Mouse (Mus musculus) intestine, embryonic 16.5 days (tissue): ENCODE measurements around the gene Carmil3. TPM values are rescaled to one million over a fixed set of nuclear protein-coding genes. Genes with fewer than 3 reads are reported as not detected.
A peak's percentile ranks its signal among the peaks of the same experiment; 100 is the strongest.

Source experiments
- ATAC-seq: fragments of 200-750 bp; cut with Nextera tagmentation; 2 replicates; pipeline ENCODE4 v1.8.0; 2017; ENCODE audit warnings: moderate TSS enrichment, moderate library complexity
- H3K27ac ChIP-seq: fragments of 300-500 bp; sonication (generic); 2 replicates; pipeline ENCODE4 v1.5.1; 2014; ENCODE audit warnings: mild to moderate bottlenecking, low read length
- H3K27me3 ChIP-seq: fragments of 300-500 bp; sonication (generic); replicated peaks from 2 replicates; pipeline ENCODE4 v1.6.1; 2014; ENCODE audit warnings: low read length, control low read depth, mixed read lengths; ENCODE audit not compliant: control insufficient read depth, insufficient read depth
- H3K36me3 ChIP-seq: fragments of 300-500 bp; sonication (generic); 2 replicates; pipeline ENCODE4 v1.6.1; 2014; ENCODE audit warnings: low read length, control low read depth; ENCODE audit not compliant: control insufficient read depth, insufficient read depth
- H3K4me1 ChIP-seq: fragments of 300-500 bp; sonication (generic); 2 replicates; pipeline ENCODE4 v1.6.1; 2014; ENCODE audit warnings: low read length, control low read depth, mixed read lengths; ENCODE audit not compliant: control insufficient read depth, insufficient read depth
- H3K4me2 ChIP-seq: fragments of 300-500 bp; sonication (generic); 2 replicates; pipeline ENCODE4 v1.6.1; 2014; ENCODE audit warnings: low read depth, low read length, control low read depth
- H3K4me3 ChIP-seq: fragments of 300-500 bp; sonication (generic); 2 replicates; pipeline ENCODE4 v1.5.1; 2014; ENCODE audit warnings: mild to moderate bottlenecking, low read length
- H3K9ac ChIP-seq: fragments of 300-500 bp; sonication (generic); 2 replicates; pipeline ENCODE4 v1.6.1; 2014; ENCODE audit warnings: low read depth, low read length
- H3K9me3 ChIP-seq: fragments of 300-500 bp; sonication (generic); 2 replicates; pipeline ENCODE4 v1.6.1; 2016; ENCODE audit warnings: low read length, control low read depth; ENCODE audit not compliant: control insufficient read depth
- WGBS: fragments of 180-500 bp; shearing (Covaris S2); extraction: QIAGEN DNeasy Blood & Tissue Kit; methylation state at CpG from one replicate; pipeline ENCODE4 v1.1.7; 2014; 5-methylcytosine and 5-hydroxymethylcytosine counted together
- polyA plus RNA-seq: library from polyadenylated mRNA; unstranded; fragments of >200 nt; fragmentation: Nextera tagmentation; extraction: Ambion mirVana; gene quantifications from 2 replicates; pipeline ENCODE4 v1.2.1, GENCODE M21; 2015

Gene Carmil3
- polyA plus RNA-seq, 1 experiment from 2014 or later = 1.0 TPM

DNA sequence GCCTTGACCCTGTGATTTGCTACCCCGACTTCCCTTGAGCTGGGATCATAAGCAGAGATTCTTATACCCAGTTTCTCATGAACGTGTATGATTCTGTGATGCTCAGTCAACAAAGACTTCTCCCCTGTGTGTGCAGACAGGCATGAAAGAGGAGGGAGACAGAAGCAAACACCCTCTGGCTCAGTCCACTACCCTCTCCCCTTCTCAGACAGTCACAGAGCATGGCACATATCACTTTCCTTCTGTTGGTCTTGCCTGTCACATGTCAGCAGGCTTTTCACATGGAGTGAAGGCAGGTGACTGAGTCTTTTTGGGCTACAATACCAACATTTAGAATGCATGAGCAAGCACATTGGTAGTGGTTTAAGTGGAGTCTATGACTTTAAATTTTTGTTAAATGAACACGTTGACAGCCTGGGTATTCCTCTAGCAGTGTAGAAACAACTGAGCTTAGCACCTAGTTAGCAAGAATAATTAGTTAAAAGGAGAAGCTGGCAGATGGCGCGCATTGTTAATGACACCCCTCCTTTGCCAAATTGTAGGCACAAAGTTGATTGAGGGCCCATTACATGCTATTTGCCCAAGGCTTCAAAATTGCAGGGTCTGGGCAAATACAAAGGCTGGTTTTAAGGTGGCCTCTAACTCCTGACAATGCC, 5.9 kb upstream of the Carmil3 start:
- no peak overlapping the region for H3K4me3 ChIP-seq
- no peak overlapping the region for H3K27ac ChIP-seq
- H3K9me3 ChIP-seq = no peaks in the 10 kb centered on the region
- peaks cover 12% of the 10 kb centered on the region for H3K36me3 ChIP-seq
- 76% methylated on average over 5 of the region's 5 CpGs for WGBS
- H3K4me1 ChIP-seq = peaks cover 9% of the 10 kb centered on the region
- H3K4me2 ChIP-seq = no peak overlapping the region
- H3K9ac ChIP-seq = no peak overlapping the region
- H3K27me3 ChIP-seq = no peaks in the 10 kb centered on the region
- ATAC-seq = no peak

DNA sequence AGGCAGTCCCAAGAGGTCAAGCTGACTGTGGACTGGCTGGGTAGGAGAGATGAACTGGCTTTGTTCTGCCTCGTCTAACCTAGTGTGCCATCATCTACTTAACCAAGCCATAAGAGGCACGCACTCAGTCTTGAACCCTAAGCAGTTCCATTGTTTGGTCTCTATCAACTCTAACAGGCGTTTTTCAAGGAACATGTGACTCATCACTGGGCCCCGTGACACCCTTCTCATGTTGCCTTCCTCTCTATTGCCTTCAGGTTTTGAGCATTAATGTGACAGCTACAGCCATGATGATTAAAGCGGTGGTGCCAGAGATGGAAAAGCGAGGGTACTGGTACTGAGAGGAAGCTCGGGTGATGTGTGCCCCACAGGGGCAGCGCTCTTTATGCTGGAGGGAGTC, 3.6 kb upstream of the Carmil3 start:
- H3K9ac ChIP-seq = no peak overlapping the region
- peaks cover 12% of the 10 kb centered on the region for H3K36me3 ChIP-seq
- H3K4me3 ChIP-seq = no peak overlapping the region
- H3K9me3 ChIP-seq = no peaks in the 10 kb centered on the region
- no peak overlapping the region for H3K27ac ChIP-seq
- 86% methylated on average over 8 of the region's 8 CpGs for WGBS
- ATAC-seq = no peak
- no peaks in the 10 kb centered on the region for H3K27me3 ChIP-seq
- no peak overlapping the region for H3K4me2 ChIP-seq
- peaks cover 10% of the 10 kb centered on the region for H3K4me1 ChIP-seq

- Histone ChIP-seq H3K9ac (peak overlapping the region; percentile 73), H3K36me3 (peaks cover 8% of the 10 kb centered on the region; the same call in 1 of the 2 replicates), H3K9me3 (no peaks in the 10 kb centered on the region), H3K27me3 (no peaks in the 10 kb centered on the region), H3K27ac (peak overlapping the region; percentile 57), H3K4me2 (peak overlapping the region; percentile 99), H3K4me3 (peak overlapping the region; percentile 76), H3K4me1 (peaks cover 7% of the 10 kb centered on the region; the same call in 1 of the 2 replicates)
- peak; percentile 86 for ATAC-seq
- under 1% methylated on average over 30 of the region's 30 CpGs for WGBS
Observed at GRCm38 (mm10) chr14:55491291-55491833, 911 bp downstream of the Carmil3 start.

GRCm38 (mm10) chr14:55492103-55492502, 1.7 kb downstream of the Carmil3 start:
- no peak overlapping the region for H3K4me3 ChIP-seq
- H3K4me1 ChIP-seq = peaks cover 7% of the 10 kb centered on the region; the same call in 1 of the 2 replicates
- H3K27me3 ChIP-seq = no peaks in the 10 kb centered on the region
- WGBS = 39% methylated on average over 3 of the region's 3 CpGs
- no peak overlapping the region for H3K27ac ChIP-seq
- no peak for ATAC-seq
- no peak overlapping the region for H3K4me2 ChIP-seq
- H3K36me3 ChIP-seq = 0 out of 2 replicates have a peak, but pooled peaks cover 3% of the 10 kb centered on the region
- H3K9ac ChIP-seq = no peak overlapping the region
- H3K9me3 ChIP-seq = no peaks in the 10 kb centered on the region

GRCm38 (mm10) chr14:55495509-55496240, 5.2 kb downstream of the Carmil3 start:
- Histone ChIP-seq H3K4me1 (peaks cover 4% of the 10 kb centered on the region; the same call in 1 of the 2 replicates), H3K4me2 (no peak overlapping the region), H3K27ac (no peak overlapping the region), H3K4me3 (no peak overlapping the region), H3K36me3 (no peaks in the 10 kb centered on the region), H3K27me3 (no peaks in the 10 kb centered on the region), H3K9me3 (no peaks in the 10 kb centered on the region), H3K9ac (no peak overlapping the region)
- no peak for ATAC-seq
- 76% methylated on average over 20 of the region's 20 CpGs for WGBS

DNA sequence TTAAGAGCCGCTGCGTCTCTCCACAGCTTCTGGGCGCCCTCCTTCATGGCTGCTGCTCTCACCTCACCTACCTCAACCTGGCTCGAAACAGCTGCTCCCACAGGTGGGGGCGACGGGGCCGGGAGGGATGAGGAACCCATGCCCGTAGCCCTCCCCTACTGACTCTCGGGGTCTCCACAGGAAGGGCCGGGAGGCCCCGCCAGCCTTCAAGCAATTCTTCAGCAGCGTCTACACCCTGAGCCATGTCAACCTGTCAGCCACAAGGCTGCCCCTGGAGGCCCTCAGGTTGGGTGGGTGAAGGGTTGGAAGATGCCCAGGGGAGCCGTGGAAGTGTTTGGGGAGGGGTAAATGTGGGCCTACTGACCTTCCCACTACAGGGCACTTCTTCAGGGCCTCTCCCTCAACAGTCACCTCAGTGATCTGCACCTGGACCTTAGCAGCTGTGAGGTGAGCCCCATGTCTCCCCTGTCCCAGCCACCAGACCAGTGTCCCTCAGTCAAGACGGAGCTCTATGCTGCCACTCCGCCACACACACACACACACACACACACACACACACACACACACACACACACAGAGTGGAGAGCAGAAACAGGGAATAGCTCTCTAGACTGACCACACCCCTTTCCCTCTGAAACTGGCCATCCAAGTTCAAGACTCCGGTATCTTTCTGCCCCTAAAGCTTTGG, 6.5 kb downstream of the Carmil3 start:
- H3K9ac ChIP-seq = no peak overlapping the region
- peak; percentile 43 for ATAC-seq
- H3K4me1 ChIP-seq = no peaks in the 10 kb centered on the region
- no peaks in the 10 kb centered on the region for H3K9me3 ChIP-seq
- no peak overlapping the region for H3K4me3 ChIP-seq
- H3K4me2 ChIP-seq = no peak overlapping the region
- no peaks in the 10 kb centered on the region for H3K36me3 ChIP-seq
- H3K27ac ChIP-seq = no peak overlapping the region
- 74% methylated on average over 16 of the region's 16 CpGs for WGBS
- no peaks in the 10 kb centered on the region for H3K27me3 ChIP-seq

- H3K4me3 ChIP-seq = no peak overlapping the region
- 23% methylated on average over 6 of the region's 6 CpGs for WGBS
- no peak overlapping the region for H3K9ac ChIP-seq
- H3K4me2 ChIP-seq = no peak overlapping the region
- H3K4me1 ChIP-seq = no peaks in the 10 kb centered on the region
- H3K27ac ChIP-seq = no peak overlapping the region
- H3K36me3 ChIP-seq = no peaks in the 10 kb centered on the region
- ATAC-seq = peak; percentile 58
- H3K9me3 ChIP-seq = no peaks in the 10 kb centered on the region
- H3K27me3 ChIP-seq = no peaks in the 10 kb centered on the region
Observed at GRCm38 (mm10) chr14:55497449-55497821, 7.0 kb downstream of the Carmil3 start.

DNA sequence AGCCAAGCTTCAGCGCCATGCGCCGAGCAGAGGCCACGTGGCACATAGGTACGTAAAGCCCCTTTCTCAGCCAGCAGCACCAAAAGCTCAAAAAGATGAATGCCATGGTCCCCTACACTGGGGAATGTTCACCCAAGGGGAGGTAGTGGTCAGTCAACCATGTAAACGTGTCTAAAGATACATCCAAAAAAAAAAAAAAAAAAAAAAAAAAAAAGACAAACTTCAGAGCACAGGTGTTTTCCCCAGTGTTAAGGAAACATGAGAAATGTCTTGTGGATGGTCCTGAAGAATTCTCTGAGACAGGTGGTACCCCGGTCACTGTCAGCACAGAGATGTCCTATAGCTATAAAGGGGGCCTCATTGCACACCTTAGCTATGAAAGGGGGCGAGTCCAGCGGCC, 15.2 kb downstream of the Carmil3 start:
- Histone ChIP-seq H3K4me3 (no peak overlapping the region), H3K9me3 (no peaks in the 10 kb centered on the region), H3K27me3 (no peaks in the 10 kb centered on the region), H3K4me2 (no peak overlapping the region), H3K9ac (no peak overlapping the region), H3K4me1 (no peaks in the 10 kb centered on the region), H3K27ac (no peak overlapping the region), H3K36me3 (no peaks in the 10 kb centered on the region)
- WGBS = 88% methylated on average over 9 of the region's 9 CpGs
- ATAC-seq = no peak

GRCm38 (mm10) chr14:55507801-55508200, 17.4 kb downstream of the Carmil3 start:
- no peaks in the 10 kb centered on the region for H3K36me3 ChIP-seq
- no peaks in the 10 kb centered on the region for H3K4me1 ChIP-seq
- H3K27ac ChIP-seq = no peak overlapping the region
- H3K4me2 ChIP-seq = no peak overlapping the region
- no peaks in the 10 kb centered on the region for H3K27me3 ChIP-seq
- 51% methylated on average over 7 of the region's 7 CpGs for WGBS
- no peaks in the 10 kb centered on the region for H3K9me3 ChIP-seq
- no peak for ATAC-seq
- no peak overlapping the region for H3K9ac ChIP-seq
- no peak overlapping the region for H3K4me3 ChIP-seq
